Mouse (Mus musculus): ENCODE results near the gene Lysmd4. TPM values are rescaled to one million over a fixed set of nuclear protein-coding genes. Genes with fewer than 3 reads are reported as not detected.

Gene Lysmd4
- total RNA-seq (2015) (2.6 and 2.7 TPM in 2 replicates), total RNA-seq (2017) (3.2 and 4.8 TPM in 2 replicates)

DNA sequence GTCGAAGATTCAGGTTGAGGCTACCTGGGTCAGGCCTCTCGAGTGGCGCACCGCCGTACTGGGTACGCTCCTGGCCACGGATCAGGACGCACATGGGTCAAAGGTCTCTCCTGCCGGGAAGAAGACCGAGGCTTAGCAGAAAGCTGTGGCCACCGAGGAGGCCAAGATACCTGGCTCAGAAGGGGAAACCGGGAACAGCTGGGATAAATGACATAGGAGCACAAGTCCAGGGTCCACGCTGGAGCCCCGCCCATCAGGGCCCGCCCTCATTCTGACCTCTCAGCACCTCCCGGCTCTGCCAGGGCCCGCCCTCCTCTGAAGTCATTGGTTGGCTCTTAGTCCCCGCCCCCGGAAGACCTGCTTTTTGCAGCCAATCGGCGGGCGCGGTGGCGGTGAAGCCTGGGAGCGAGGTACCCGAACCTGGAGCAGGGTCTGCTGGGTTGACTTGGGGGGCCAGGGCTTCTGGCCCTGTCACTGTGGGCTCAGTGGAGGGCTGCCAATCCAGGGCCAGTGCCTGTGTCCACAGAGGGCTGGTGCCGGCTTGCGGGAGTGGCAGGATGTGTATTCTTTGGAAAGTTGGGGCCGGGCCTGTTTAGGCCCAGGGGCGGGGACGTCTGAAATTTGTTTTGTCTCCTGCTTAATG is at the start of gene Lysmd4:
Gene Lysmd4, plus strand, starts transcription at position 325 of the 643 bp plus-strand sequence.
- peak; percentile 99 for ATAC-seq (ENCODE audit: poor library complexity, severe bottlenecking)

DNA sequence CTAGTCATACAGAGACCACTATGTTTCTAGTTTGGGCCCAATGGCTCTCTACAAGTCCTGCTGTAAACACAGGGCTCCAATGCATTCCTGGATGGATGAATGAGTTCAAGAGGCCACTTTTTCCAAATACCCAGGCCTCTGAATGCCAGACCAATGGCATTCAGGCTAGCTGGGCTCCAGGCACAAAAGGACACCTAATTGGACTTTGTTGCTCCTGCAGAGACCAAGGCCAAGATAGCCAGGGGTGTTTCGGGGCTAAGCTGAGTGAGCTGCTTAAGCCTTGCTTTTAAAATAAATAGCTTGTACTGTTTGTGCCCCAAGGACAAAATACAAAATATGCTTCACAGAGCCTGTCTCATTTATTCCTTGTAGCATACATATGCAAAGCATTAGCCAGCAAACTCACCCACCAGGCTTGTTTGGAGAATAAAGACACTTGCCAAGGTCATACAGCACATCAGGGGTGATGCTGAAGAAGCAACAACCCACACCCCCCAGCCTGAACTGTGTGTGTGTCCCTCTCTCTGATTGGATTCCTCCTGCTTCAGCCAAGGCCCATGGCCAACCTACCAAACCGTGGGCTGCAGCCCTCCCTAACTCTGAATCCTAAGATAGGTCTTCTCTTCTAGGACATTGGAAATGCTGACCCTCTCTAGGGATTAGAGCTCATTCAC is 48.7 kb upstream of the Lysmd4 start:
- no peak for ATAC-seq (ENCODE audit: poor library complexity, severe bottlenecking)

DNA sequence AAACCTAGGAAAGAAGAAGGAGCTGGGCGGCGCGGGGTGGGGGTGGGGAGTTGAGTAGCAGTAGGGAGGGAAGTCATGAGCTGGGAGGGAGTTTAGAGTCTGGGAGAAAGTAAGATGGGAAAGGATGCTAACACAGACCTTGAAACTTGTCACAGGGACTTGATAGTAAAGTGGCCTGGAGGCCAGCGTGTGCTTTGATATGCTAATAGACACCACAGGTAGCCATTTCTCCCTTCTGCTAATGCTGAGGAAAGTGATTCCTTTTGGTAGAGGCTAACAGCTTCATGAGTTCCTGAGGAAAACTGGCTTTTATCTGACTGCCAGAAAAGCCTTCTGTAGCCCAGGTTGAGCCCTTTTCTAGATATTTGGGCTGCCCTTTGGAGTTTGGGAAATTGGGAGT is 38.6 kb upstream of the Lysmd4 start:
- no peak for ATAC-seq (ENCODE audit: poor library complexity, severe bottlenecking)

DNA sequence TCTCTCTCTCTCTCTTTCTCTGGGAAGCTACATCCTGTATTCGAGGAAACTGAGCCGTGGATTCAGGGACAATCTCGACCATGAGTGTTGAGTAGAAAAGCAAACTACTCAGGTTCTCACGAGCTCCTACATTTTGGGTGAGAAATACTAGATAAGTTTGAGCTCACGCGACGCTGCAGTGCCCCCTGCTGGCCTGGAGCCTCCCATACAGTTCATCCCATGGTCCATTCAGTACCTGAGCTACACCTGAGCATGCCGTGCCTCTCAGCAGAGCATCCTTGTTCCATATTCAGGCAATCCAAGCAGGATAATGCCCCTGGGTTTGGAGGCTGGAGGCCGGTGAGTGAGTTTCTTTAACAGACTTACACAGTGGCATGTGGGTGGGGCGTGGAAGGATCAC is 22.9 kb upstream of the Lysmd4 start:
- ATAC-seq (ENCODE audit: poor library complexity, severe bottlenecking), result peak; percentile 89

DNA sequence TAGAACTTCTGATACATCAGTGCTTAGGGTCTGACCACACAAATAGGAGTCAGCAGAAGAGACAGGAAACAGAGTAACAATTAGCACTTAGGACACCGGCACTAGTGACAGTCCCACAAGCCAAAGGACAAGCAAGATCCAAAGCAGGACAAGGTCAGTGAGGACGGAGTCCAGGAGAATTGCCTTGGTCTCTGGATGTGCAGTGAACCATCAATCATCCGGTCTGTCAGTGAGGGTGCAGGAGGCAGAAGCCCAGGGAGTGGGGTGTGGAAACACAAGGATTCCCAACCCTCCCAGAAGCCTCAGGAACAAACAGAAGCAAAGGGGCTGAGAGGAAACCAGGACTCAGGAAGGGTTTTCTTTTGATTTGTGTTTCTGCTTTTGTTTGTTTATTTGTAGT is 18.7 kb upstream of the Lysmd4 start:
- ATAC-seq (ENCODE audit: poor library complexity, severe bottlenecking), result no peak

DNA sequence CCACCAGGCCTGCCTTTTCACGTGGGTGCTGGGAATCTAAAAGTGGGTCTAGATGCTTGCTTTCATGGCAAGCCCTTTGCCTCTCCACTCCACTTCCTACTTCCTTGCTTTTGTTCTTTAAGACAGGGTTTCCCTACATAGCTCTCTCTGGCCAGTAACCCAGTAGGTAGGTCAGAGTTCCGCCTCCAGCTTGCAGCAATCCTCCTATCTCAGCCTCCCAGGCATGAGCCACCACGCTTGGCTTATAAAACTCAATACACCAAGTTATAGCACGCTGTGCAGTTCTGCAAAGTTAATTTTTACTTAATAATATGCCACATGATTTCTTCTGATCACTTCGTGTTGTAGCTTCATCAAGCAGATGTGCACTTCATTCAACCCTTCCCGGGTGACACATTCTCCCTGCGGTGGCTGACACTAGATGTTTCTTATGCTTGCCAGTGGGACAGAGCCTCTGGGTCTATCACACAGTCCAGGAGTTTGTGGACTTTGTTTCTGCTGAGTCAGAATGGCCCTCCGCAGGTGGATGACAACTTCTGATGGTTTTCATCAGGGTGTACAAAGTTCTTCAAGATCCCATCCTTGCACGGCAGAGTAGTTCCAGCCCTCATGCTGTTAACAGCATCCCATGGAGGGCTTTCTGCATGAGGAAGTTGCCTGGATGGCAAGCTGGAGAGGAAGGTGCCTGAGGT is 16.5 kb upstream of the Lysmd4 start:
- ATAC-seq (ENCODE audit: poor library complexity, severe bottlenecking), result no peak

DNA sequence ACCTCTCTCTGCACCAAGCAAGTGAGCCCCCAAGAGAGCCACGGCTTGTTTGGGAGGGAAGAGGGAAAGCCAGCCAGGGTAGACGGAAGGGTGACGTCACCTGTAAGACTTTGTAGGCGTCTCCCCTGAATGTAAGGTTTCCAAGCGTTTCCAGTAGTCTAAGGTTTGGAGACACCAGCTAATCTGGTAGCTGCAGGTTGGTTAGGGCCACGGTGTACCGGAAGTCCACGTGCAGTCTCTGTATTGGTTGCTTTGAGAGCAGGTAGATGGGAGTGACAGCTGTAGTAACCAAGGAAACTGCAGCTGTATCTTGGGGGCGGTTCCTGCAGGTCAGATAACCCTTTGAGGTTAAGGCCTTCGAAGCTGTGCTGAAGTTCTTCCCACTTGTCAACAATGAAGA is 15.8 kb upstream of the Lysmd4 start:
- no peak for ATAC-seq (ENCODE audit: poor library complexity, severe bottlenecking)

DNA sequence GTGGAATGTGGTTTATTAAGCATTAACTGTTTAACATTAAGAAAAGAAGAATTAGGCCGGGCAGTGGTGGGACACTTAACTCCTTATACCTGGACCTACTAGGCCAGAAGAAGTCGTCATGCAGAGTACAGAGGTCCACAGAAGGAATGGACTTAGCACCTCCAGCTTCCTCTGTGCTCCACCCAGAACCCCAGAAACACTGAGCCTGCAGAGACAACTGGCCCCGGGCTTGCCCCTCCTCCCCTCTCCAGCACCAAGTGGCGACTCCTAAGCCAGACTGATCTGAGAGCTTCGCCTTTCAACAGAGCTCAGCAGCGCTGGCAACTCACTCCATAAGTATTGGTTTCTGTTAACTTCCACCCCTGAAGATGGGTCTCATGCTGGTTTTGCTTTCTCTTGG is 14.6 kb upstream of the Lysmd4 start:
- no peak for ATAC-seq (ENCODE audit: poor library complexity, severe bottlenecking)

DNA sequence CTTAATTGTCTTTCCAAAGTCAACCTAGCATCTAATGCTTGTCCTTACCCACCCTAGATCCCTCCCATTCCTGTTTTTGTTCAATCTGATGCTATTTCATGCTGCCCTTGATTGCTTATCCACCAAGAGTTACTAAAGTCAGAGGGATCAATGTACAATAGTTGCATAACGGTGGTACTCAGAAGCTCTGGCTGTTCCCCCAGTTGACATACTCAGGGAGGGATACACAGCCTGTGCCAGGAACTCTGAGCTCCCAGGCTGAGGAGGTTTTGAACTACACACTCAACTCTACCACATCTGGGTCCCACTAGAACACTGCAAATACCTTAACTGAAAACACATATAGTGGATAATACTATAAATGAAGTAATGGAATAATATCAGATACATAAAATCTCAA is 14.0 kb upstream of the Lysmd4 start:
- ATAC-seq (ENCODE audit: poor library complexity, severe bottlenecking), result no peak

DNA sequence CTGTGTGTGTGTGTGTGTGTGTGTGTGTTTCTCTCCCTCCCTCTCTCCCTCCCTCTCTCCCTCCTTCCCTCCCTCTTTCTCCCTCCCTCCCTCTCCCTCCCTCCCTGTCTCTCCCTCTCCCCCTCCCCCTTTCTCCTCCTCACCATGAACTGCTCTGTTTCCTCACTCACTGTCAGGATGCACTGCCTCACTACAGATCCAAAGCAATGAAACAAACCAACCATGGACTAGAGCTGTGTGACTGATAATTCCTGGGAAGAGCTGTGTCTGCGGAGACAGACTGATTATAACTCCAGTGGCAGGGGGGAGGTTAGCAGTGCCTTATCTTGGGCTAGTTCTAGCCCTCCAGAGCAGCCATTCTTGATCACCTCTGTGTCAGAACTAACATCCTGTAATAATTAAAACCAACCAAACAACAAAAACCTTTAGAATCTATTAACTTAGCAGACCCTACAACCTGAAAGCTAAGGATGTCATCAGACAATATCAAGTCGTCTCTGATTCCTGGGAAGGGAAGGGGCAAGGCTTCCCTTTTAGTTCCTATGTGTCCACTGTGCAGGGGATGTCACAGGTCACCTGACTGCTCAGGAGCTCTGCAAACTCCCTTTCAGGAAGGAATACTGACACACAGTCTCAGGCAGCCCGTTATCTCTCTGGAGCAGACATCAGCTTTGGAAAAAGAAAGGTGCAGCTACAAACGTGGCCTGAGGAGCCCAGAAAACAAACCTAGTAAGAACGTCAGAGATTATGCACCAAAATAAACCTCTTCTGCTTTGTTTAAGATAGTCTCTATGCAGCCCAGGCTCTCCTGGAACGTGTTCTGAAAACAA is 12.1 kb upstream of the Lysmd4 start:
- no peak for ATAC-seq (ENCODE audit: poor library complexity, severe bottlenecking)

DNA sequence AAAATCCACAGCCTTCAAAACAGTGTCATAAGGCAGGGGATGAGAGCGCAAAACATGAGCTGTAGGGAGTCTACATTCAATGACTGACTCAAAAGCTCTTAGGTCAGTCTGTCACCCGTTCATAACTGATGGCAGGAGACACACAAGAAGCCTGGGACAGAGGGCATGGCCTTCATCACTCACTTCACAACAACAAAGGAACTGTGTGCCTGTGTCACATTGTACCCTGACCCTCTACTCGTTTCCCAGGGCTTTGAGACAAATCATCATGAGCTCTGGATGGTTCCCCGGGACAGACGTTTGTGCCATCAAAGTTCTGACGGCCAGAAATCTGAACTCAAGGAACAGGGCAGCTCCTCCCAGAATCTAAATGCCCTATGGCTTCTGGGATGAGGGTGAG is 11.0 kb upstream of the Lysmd4 start:
- ATAC-seq (ENCODE audit: poor library complexity, severe bottlenecking), result no peak

DNA sequence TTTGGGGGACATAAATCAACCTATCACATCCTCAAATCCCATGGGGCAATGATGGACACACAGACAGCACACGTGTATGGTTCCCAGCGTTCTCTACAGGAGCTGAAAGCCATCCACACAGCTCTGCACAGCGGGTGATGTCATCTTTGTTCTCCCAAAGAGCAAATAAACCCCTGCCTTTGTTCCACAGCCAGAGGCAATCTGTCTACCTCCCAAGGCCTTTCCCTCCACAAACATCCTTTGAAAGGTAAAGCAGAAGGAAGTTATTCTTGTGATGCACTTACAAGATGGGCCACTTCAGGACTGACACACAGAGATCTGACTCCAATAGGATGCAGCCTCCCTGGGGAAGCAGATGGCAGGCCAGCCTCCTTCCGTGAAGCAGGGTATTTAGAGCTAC is 10.4 kb upstream of the Lysmd4 start:
- no peak for ATAC-seq (ENCODE audit: poor library complexity, severe bottlenecking)

DNA sequence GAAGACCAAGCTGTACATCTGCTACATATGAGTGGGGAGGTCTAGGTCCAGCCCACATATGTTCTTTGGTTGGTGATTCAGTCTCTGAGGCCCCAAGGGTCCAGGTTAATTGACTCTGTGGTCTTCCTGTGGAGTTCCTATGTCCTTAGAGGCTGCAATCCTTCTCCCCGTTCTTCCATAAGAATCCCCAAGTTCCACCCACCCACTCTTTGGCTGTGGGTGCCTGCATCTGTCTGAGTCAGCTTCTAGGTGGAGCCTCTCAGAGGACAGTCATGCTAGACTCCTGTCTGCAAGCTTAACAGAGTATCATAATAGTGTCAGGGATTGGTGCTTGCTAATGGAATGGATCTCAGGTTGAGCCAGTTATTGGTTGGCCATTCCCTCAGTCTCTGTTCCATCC is 8.8 kb upstream of the Lysmd4 start:
- ATAC-seq (ENCODE audit: poor library complexity, severe bottlenecking), result no peak

DNA sequence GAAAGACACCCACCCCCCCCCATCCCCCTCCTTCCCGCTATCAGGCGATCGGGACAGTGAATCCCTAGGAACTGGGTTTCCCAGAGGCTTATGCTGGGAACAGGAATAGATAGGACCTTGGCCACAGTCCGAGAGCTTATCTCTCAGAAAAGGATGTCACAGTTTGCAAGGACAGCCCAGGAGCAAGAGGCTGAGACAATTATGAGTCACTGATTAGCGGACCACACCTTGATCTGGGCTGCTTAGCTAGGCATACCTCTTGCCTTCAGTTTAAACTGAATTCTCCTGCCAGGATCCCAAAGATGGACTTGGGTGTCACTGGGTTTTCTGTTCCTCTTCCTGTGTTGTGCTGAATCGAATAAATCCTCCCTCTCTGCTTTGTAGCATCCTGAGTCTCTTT is 6.0 kb upstream of the Lysmd4 start:
- ATAC-seq (ENCODE audit: poor library complexity, severe bottlenecking), result no peak

DNA sequence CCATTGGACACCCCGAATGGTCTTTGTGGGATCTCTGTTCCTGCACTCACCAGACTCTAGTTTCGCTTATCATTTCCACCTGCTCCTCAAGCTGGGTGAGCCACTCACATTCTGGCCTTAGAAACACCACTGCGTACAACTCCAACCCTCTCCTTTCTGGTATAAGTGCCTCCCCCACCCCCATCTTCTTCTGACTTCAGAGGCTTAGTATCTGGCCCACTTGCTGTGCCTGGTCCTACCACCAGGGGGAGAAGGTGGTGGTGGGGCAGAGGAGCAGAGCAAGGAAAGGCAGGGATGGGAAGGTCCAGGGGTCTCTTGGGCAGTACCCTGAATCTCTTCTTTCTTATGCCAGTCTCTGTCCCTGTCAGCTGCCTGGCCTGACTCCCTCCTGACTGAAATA is 5.3 kb upstream of the Lysmd4 start:
- peak; percentile 85 for ATAC-seq (ENCODE audit: poor library complexity, severe bottlenecking)

DNA sequence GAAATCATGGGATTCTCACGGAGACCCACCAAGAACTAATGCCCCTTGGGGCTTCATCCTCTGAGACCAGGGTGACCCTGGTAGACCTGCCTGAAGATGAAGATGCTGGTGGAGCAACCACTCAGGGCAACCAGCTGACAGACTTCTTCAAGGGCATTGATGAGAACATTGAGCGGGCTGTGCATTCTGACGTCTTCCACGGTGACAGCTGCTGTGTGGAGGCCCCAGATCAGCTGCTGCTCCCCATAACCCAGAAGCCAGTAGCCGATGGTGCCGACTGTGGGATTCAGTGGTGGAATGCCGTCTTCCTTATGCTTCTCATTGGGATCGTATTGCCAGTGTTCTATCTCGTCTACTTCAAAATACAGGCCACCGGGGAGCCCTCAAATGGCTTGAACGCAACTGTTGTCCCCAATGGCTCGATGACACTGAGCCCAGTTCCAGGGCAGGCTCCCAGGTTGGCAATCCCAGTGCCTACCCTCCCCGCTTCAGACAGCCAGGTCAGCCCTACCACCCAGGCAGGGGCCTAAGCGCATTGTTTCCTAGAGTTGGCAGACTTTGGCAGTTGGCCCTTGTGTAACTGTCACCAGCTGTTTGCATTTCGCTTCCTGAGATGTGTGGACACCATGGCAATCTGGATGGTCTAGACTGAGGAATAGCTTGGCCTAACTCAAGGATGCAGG is 3.7 kb downstream of the Lysmd4 start:
- ATAC-seq (ENCODE audit: poor library complexity, severe bottlenecking), result no peak

DNA sequence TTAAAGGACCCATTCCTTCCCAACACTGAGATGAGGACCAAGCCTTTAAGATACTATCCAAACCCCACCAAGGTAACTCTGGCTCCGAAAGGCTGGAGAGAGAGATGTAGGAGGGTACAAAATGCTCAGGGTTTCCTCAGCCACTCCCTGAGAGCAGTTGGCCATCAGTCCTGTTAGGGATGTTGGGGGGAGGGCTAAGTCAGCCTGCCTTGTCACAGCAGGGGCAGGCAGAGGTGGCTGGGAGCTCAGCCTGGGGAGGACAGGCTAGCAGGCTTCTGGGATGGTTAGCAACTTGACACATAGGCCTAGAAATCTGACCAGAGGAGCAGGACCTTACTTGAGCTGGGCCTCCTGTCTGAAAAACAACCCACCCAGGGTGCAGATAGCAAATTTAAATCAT is 5.2 kb downstream of the Lysmd4 start:
- no peak for ATAC-seq (ENCODE audit: poor library complexity, severe bottlenecking)

DNA sequence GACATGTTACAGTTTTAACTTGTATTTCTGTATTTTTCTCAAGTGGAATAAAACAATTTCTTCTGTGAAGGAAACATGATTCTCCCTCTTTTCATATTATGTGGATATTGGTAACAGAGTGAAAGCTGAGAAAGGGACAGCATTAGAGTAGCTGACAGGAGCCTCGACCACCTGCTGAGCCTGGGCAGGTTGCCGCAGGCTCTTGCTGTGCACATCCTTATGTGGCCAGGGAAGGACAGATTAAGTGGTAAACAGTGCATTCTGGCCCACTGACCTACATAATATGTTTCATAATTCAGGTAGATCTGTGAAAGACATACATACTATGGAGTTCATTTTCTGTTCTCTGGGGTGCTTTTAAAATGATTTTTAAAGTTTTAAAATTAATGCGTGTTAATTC is 6.0 kb downstream of the Lysmd4 start:
- no peak for ATAC-seq (ENCODE audit: poor library complexity, severe bottlenecking)

DNA sequence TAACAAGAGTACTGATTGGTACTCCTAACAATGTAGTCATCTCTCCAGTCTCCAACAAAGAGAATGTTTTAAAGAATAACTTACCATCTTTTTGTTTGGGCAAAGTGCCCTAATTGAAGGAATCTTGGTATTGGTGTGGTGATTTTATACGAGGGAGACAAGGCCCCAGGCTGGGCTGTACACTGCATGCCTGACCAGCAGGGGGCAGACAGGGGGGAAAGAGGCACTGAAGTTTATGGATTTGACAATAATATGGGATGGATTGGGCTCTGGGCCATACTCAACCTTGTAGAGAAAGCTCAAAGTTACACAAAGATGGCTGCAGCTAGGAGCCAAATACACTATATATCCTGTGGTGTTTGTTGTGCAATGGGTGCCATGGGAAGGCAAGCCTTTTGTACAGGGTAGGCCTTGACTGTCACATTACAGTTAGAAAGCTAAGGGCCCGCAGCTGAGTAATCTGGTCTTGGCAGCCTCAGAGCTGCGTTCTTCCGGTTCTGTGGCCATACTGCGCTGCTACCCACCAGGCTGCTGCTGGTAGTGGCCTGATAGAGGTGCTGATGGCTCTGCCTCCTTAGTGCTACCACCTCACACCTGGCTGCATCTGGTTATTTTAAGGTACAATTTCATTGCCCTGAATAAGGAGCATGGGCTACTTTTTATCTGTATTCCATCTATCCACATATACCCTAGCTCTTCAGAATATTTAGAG is 6.7 kb downstream of the Lysmd4 start:
- peak; percentile 68 for ATAC-seq (ENCODE audit: poor library complexity, severe bottlenecking)

DNA sequence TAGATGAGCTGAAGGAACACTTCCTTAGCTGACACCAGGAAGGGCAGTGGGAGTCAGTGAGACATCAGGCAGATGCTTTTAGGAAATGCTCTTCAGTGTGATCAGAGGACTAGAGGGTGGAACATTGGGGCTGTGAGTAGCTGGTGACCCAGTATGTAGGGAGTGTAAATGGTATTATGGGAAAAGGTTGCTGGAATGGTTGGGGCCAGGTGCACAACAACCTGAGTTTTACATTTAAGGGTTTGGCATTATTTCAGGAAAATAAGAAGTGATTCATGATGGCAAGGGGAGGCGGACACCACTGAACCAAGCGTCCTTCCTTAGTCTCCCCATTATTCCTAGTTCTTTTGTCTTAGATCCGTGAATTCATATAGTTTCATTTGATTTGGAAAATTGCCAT is 7.4 kb downstream of the Lysmd4 start:
- no peak for ATAC-seq (ENCODE audit: poor library complexity, severe bottlenecking)
